Mouse (Mus musculus) hindlimb bud, embryonic 11.5 days (tissue): ENCODE data around the gene Dync1li1.

Source experiments
- DNase-seq: peaks from one replicate; pipeline ENCODE4 v3.0.0-alpha.2; 2012; ENCODE audit warnings: low read depth, low spot score; ENCODE audit errors: extremely low spot score

Gene Dync1li1

GRCm38 (mm10) chr9:114760353-114760752 is 71.8 kb downstream of the Dync1li1 start:
- DNase-seq: no peak

- DNase-seq: no peak
These were observed 73.3 kb downstream of the Dync1li1 start for GRCm38 (mm10) chr9:114761848-114762247.

GRCm38 (mm10) chr9:114763341-114763740 is 74.8 kb downstream of the Dync1li1 start:
- no peak for DNase-seq

- no peak for DNase-seq
These were observed 78.4 kb downstream of the Dync1li1 start for GRCm38 (mm10) chr9:114767030-114767429.

GRCm38 (mm10) chr9:114767507-114767906 is 78.9 kb downstream of the Dync1li1 start:
- no peak for DNase-seq

GRCm38 (mm10) chr9:114768066-114768465 is 79.5 kb downstream of the Dync1li1 start:
- DNase-seq: no peak

- no peak for DNase-seq
These were observed 81.6 kb downstream of the Dync1li1 start for GRCm38 (mm10) chr9:114770224-114770623.

GRCm38 (mm10) chr9:114771565-114771964 is 83.0 kb downstream of the Dync1li1 start:
- DNase-seq: no peak
